ENCODE assay signal across 8 mouse cellular contexts in genomic region chr3:146406007-146406341, GRCm38 (mm10). TPM values are rescaled to one million over a fixed set of nuclear protein-coding genes. Genes with fewer than 3 reads are reported as not detected.
DNase-seq lines count a peak whose midpoint lies in the region; ATAC-seq and TF ChIP-seq lines count a peak whose summit lies in the region.

No protein-coding gene starts in this region.

- 48% methylated on average over 5 of the region's 5 CpGs for WGBS in embryonic facial prominence, embryonic 15.5 days
- 43% methylated on average over 5 of the region's 5 CpGs for WGBS in kidney, embryonic 14.5 days

- no peak overlapping the region for H3K9ac ChIP-seq in embryonic facial prominence, embryonic 15.5 days
- H3K9ac ChIP-seq in kidney, embryonic 14.5 days (ENCODE audit: low read depth, low read length): peak overlapping the region; percentile 8; the same call in 1 of the 2 replicates

- peak overlapping the region; percentile 91 for H3K4me3 ChIP-seq in cortical plate, adult 2 months (ENCODE audit: insufficient read depth, low read length)
- peak overlapping the region; percentile 95 for H3K4me3 ChIP-seq in embryonic facial prominence, embryonic 15.5 days (replicated peaks)
- H3K4me3 ChIP-seq in kidney, embryonic 14.5 days (ENCODE audit: low read length): peak overlapping the region; percentile 68

- peak; percentile 35; the same call in 1 of the 2 replicates for ATAC-seq in embryonic facial prominence, embryonic 15.5 days (ENCODE audit: insufficient number of reproducible peaks, low FRiP score, low TSS enrichment, low read depth)
- no peak; the same call in 1 of the 2 replicates for ATAC-seq in kidney, embryonic 14.5 days (ENCODE audit: low FRiP score, low TSS enrichment)
- no peak for ATAC-seq in activated CD4-positive, CD25-positive, alpha-beta regulatory T cell, adult 4 months

- H3K4me2 ChIP-seq in embryonic facial prominence, embryonic 15.5 days (replicated peaks): peak overlapping the region; percentile 75
- H3K4me2 ChIP-seq in kidney, embryonic 14.5 days (replicated peaks; ENCODE audit: low read depth, low read length): peak overlapping the region; percentile 78

- TF ChIP-seq CTCF in cortical plate, adult 2 months (IDR thresholded peaks at IDR 0.05; ENCODE audit: extremely low read depth, insufficient read depth, low read length): no peak

- H3K36me3 ChIP-seq in embryonic facial prominence, embryonic 15.5 days: no peaks in the 10 kb centered on the region
- no peaks in the 10 kb centered on the region for H3K36me3 ChIP-seq in kidney, embryonic 14.5 days (ENCODE audit: control insufficient read depth, insufficient read depth, low read length)

- H3K27me3 ChIP-seq in embryonic facial prominence, embryonic 15.5 days: no peaks in the 10 kb centered on the region
- H3K27me3 ChIP-seq in kidney, embryonic 14.5 days (ENCODE audit: control insufficient read depth, insufficient read depth, low read length): no peaks in the 10 kb centered on the region

- H3K4me1 ChIP-seq in cortical plate, adult 2 months (ENCODE audit: control insufficient read depth, insufficient read depth, low read length): peaks cover 10% of the 10 kb centered on the region
- H3K4me1 ChIP-seq in embryonic facial prominence, embryonic 15.5 days: peaks cover 28% of the 10 kb centered on the region
- peaks cover 19% of the 10 kb centered on the region; the same call in 1 of the 2 replicates for H3K4me1 ChIP-seq in kidney, embryonic 14.5 days (ENCODE audit: control insufficient read depth, insufficient read depth, low read length)

- no peak for TF ChIP-seq POLR2A in cortical plate, adult 2 months (IDR thresholded peaks at IDR 0.05; ENCODE audit: extremely low read depth, insufficient read depth, low read length)

- peak; percentile 70 for DNase-seq in lung, postnatal 14 days
- no peak for DNase-seq in thymus, postnatal 4 days
- no peak for DNase-seq in adrenal gland, adult (ENCODE audit: inconsistent age in 2 of 2, low spot score in 1 of 2)
- no peak for DNase-seq in Muller cell, postnatal 12 days (ENCODE audit: inconsistent ontology term)

- no peak overlapping the region for H3K27ac ChIP-seq in cortical plate, adult 2 months (ENCODE audit: insufficient read depth, low read length)
- peak overlapping the region; percentile 79; the same call in 1 of the 2 replicates for H3K27ac ChIP-seq in embryonic facial prominence, embryonic 15.5 days (replicated peaks)
- H3K27ac ChIP-seq in kidney, embryonic 14.5 days (ENCODE audit: low read depth, low read length): peak overlapping the region; percentile 31; the same call in 1 of the 2 replicates

- 0 out of 2 replicates have a peak, but pooled peaks cover 5% of the 10 kb centered on the region for H3K9me3 ChIP-seq in embryonic facial prominence, embryonic 15.5 days (replicated peaks)
- peaks cover 3% of the 10 kb centered on the region; the same call in 1 of the 2 replicates for H3K9me3 ChIP-seq in kidney, embryonic 14.5 days (ENCODE audit: control insufficient read depth, low read length)

RNA-seq across cellular contexts. Expression of gene Ssx2ip, which starts 1.5 kb away (rescaled TPM):
- polyA plus RNA-seq in cortical plate, adult 2 months (2012; rRNA removed): 40.7 and 41.8 TPM in 2 replicates
- polyA plus RNA-seq in embryonic facial prominence, embryonic 15.5 days (2015; fragmentation: Nextera tagmentation; extraction: Ambion mirVana): 32.4 and 34.3 TPM in 2 replicates
- polyA plus RNA-seq in kidney, embryonic 14.5 days (2014; fragmentation: Nextera tagmentation; extraction: Ambion mirVana): 14.7 and 25.8 TPM in 2 replicates
- polyA plus RNA-seq in activated CD4-positive, CD25-positive, alpha-beta regulatory T cell, adult 4 months (2017; shearing (Covaris generic)): 1 to 10 TPM in 1 of 2 experiments, under 1 TPM in 1; 0.56 to 1.5 TPM

RNA-seq across cellular contexts. Expression of gene Ctbs, which starts 43.6 kb away (rescaled TPM):
- 4.4 and 4.5 TPM in 2 replicates for polyA plus RNA-seq in cortical plate, adult 2 months (2012; rRNA removed)
- 10.5 and 10.6 TPM in 2 replicates for polyA plus RNA-seq in embryonic facial prominence, embryonic 15.5 days (2015; fragmentation: Nextera tagmentation; extraction: Ambion mirVana)
- 8.9 and 12.9 TPM in 2 replicates for polyA plus RNA-seq in kidney, embryonic 14.5 days (2014; fragmentation: Nextera tagmentation; extraction: Ambion mirVana)
- polyA plus RNA-seq in activated CD4-positive, CD25-positive, alpha-beta regulatory T cell, adult 4 months (2017; shearing (Covaris generic)): 10 to 100 TPM in 1 of 2 experiments, 1 to 10 TPM in 1; 6.3 to 10.3 TPM
